Mouse (Mus musculus) adrenal gland, postnatal 4 days (tissue): ENCODE data around the gene Zdhhc18. TPM values are rescaled to one million over a fixed set of nuclear protein-coding genes. Genes with fewer than 3 reads are reported as not detected.

Experiments
- DNase-seq, 2 experiments: peaks; one replicate each; pipeline ENCODE4 v3.0.0; 2021 to 2022; ENCODE audit warnings: low spot score in 2 of 2, mixed read lengths in 2 of 2
- long read RNA-seq, 2 experiments: library from polyadenylated mRNA; stranded (forward); transcript quantifications; one replicate each; pipeline ENCODE4 v2.0.0; 2021
- total RNA-seq, 2 experiments: library from RNA; stranded (reverse); gene quantifications; 2 replicates each; pipeline ENCODE4 v1.2.3; 2021

Gene Zdhhc18
- total RNA-seq: 10 to 100 TPM; 20.8 to 23.9 TPM
- long read RNA-seq, experiment 1, full-length matches to known transcripts: 8 of 25 reads
- long read RNA-seq, experiment 1, partial matches to known transcripts: 3 of 25 reads
- long read RNA-seq, experiment 1, other reads (novel, unspliced or antisense): 14 of 25 reads
- long read RNA-seq, experiment 2, full-length matches to known transcripts: 12 of 28 reads
- long read RNA-seq, experiment 2, partial matches to known transcripts: 8 of 28 reads
- long read RNA-seq, experiment 2, other reads (novel, unspliced or antisense): 8 of 28 reads

DNA sequence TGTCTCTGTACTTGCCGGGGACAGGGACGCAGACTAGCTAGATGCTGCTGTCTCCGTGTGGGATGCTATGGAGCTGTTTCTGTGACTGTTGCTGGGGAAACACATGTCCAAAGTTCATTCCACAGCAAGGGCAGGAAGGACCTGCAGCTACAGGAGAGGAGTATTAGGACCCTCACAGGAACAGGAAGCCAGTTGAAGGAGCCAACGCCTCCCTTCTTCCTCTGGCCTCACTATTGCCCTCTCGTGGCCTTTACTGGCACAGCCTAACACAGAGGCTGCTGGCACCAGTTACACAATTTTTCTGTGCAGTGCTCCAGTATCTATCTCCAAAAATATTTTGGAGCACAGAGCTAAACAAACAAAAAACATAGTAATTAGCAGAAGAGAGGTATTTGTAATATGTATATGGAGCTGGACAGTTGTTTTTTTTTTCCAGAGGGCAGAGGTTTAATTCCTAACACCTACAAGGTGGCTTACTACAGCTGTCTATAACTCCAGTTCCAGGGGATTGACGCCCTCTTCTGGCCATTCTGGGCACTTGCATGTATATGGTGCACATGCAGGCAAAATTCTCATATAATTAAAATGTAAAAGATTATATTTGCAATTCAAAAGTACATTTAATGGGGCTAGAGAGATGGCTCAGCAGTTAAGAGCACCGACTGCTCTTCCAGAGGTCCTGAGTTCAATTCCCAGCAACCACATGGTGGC, at the start of gene Zdhhc18:
TSS of gene Zdhhc18 (minus strand) at position 166 of the 711 bp plus-strand sequence.
- peak in 1 of 2 experiments; percentile 63 for DNase-seq

- DNase-seq: no peak
These were observed 45.4 kb upstream of the Zdhhc18 start for GRCm38 (mm10) chr4:133695363-133695762.

DNA sequence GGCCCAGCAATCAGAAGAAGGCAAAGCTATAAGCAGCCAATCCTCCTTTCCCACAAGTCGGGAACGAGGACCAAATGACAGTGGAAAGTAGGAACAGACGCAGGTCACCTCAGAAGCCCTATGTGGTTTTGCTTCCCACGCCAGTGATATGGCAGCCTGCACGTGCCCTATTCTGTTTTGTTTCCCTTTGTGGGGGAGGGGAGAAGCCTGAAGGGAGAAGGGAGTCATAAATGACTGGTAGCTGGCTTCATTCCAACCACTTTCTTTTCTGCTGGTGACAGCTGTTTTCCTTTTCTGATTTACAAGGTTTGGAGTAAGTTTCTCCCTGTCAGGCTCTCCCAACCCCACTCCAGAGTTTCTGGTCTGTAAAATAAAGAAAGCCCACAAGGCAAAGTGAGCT, 40.3 kb upstream of the Zdhhc18 start:
- DNase-seq: no peak

DNA sequence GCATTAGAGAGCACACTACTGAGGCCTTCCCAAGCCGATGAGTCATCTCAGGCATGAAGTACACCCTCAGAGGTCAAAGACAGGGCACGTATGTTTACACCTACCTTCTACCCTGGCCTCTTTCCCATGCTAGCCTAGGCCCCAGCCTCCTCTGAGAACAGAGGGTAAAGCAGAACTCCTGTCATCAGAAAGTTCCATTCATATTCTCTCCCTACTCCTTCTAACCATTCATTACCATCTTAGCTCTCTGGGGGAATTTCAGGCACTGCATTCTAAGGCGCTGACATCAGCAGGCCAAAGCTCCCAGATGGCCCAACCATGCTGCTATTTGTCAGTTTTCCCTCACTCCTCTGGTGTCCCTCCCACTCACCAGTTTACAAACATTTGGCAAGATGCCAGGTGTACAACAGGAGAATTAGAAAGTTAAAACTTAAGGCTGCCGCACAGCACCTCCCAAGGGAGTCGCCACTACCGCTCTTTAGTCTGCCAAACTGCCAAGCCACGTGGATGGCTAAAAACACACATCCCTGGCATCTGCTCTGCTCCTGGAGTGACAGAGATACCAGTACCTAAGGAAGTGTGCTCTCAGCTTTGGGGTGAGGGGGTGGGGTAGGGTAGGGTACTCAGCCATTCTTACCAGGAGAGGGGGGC, 38.6 kb upstream of the Zdhhc18 start:
- DNase-seq: no peak

DNA sequence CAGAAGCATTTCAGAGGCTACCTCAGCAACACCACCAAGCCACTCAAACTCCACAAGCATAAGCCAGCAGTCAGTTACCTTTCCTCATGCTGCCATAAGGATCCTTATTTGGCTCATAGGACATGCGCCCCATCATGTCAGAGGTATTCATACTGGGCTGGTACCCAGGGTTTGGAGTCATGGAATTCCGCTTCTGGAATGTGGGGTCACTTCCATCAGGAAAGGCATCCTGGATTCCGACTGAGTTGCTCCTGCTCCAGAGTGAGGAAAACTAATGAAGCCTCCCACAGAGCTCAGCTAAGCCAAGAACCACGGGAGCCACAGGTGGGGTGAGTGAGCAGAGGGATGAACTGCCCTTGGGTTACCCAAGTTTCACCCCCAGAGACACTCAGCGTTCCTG, 37.2 kb upstream of the Zdhhc18 start:
- DNase-seq: no peak

GRCm38 (mm10) chr4:133686512-133686911, 36.6 kb upstream of the Zdhhc18 start:
- DNase-seq: no peak

GRCm38 (mm10) chr4:133680206-133680786, 30.3 kb upstream of the Zdhhc18 start:
- DNase-seq: no peak

DNA sequence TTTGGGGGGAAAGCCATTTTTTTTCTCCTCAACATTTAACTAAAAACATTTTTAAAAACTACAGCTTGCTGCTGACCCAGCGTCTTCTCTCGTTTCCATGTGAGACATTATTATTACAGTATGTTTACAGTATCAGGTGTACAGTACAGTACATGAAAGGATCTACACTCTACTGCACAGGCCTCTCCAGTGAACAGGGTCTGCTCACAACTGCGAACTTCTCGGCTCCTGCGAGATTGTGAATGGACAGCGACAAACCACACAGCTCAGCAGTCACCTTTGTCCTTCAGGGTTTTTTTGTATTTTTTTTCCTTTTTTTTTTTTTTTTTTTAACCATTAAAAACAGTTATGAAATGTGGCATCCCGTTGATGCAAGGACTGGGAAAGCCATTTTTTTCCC, 29.7 kb upstream of the Zdhhc18 start:
- no peak for DNase-seq

GRCm38 (mm10) chr4:133677266-133677665, 27.3 kb upstream of the Zdhhc18 start:
- DNase-seq: no peak

GRCm38 (mm10) chr4:133676189-133676588, 26.2 kb upstream of the Zdhhc18 start:
- no peak for DNase-seq

DNA sequence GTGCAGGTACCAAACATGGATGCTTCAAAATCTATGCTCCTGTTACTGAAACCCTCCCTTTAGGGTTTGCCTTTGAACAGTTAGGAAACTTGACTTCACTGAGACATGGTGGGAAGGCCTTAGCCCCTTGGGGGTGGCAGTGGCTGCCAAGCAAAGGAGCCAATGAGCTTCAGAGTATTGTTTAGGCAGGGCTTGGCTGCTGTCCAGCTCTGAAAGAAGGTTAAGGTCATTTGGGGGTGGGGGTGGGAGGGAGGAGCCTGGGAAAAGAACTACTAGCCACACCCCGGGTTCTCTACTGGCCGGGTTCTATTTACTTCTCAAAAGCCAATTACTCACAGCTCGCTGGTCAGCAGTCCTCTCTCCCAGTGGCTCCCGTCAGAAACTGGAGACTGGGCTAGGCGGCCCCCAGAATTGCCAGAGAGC, 25.7 kb upstream of the Zdhhc18 start:
- peak; percentile 49 to 71 for DNase-seq

DNA sequence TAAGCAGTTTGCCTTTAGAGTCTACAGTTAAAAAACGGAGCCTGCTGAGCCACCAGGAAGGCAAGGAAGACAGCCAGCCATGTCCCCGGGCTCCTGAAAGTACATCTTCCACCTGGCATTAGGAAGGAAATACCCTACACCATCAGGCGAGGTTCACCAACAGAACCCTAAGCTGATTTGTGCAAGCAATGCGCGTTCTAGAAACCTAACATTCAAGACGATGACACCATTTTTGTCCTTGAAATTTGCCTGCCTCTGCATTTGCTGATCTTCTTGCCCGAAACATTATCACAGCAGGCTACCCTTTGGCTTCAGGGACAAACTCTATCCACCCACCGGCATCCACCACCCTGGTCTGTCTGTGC, 24.4 kb upstream of the Zdhhc18 start:
- DNase-seq: no peak

DNA sequence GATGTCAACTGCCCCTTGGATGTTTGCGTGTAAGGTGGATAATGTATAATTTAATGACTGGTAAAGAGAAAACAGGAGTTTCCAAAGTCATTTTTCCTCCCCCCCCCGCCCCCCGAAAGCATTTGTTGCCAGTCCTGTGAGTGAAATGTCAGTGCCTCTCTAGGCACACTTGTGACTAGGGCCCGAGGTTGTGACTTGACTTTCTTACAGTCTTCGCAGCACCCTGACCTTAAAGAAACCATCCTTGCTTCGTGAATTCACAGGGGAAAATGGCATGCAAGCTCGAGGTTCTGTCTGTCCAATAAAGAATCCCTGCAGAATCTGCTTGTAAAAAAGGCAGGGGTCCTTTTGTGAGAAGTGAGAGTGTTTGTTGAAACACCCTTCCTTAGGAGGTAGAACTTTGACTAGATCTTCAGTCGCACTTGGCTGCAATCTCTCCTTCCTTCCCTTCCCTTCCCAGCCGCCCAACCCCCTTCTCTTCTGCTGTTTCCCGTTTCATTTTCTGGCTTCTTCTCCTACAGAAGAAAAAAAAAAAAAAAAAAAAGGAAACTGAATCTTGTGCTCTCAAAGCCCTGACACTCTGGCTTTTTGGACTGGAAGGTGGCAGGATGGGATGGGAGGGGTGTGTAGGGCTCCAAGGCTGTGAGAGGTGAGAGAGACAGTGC, 23.8 kb upstream of the Zdhhc18 start:
- DNase-seq: no peak

- no peak for DNase-seq
These were observed 23.1 kb upstream of the Zdhhc18 start for GRCm38 (mm10) chr4:133672845-133673647.

DNA sequence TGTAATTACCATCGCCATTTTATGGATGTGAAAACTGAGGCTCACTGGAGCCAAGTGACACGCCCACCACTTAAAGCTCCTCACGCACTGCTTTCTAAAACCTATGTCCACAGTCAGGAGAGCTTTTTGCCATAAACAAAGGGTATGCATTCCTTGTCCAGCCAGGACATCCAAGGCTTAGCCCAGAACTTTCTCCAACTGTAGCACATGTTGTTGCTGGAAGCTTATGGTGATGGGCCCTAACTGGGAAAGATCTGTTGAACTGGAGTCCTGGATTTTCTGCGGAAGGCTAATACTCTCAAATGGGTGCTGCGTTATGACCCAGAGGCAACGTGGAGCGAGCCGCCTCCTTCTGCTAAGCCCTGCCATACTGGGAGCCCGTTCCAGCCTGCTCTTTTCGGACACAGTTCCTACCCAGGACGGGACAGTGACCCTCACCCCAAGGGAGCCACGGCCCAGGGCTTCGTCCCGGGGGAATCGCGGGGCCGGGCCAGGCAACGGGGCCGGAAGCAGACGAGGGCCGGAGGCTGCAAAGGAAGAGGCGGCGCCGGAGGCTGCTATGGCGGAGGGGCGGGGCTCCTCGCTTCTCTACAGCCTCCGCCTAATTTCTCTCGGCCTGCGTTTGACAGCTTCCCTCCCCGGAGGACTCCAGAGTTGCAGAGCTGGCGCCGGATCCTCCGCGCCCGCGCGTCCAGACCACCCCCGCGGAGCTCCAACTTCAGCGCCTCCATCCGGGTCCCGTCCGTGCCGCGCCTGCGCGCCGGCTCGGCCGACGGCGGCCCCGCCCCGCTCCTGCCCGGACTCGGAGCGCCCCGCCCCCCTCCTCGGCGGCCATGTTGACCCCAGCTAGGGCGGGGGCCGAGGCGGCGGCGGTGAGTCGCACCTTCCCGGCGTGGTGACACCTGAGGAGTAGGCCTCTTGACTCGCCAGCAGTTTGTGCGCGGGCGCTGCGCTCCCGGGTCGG, 22.2 kb upstream of the Zdhhc18 start, which contains the start of gene Pigv:
TSS of gene Pigv (minus strand) at position 767 of the 964 bp plus-strand sequence.
- peak; percentile 89 to 94 for DNase-seq

DNA sequence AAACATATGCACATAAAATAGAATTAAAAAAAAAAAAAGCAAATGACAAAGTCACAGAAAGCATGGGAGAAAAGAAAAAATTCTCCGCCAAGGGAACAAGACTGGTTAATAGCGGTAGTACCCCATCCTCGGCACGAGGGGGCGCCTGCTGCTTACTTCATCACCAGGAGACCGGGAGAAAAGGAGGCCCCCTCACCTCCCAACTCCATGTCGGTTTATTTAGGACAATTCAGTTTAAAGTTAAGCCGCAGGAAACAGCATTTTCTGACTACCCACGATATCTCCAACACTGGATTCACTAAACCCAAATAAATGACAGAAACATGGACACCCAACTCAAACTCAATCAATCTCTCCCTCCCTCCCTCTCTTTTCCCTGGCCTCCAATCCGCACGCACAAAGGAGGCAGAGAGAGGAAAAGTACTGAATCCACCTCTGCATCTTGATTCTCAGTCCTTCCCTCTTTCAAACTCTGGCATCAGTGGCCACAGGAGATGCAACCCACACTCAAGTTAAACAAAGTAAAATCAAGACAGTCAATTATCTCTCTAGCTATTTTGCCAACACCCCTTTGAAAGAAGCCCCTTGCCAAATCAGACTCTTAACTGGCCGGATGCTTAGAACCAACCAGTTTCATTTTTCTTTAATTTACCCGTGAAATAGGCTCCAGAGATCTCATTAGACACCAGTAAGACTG, 21.4 kb upstream of the Zdhhc18 start:
- DNase-seq: peak; percentile 63 to 76

DNA sequence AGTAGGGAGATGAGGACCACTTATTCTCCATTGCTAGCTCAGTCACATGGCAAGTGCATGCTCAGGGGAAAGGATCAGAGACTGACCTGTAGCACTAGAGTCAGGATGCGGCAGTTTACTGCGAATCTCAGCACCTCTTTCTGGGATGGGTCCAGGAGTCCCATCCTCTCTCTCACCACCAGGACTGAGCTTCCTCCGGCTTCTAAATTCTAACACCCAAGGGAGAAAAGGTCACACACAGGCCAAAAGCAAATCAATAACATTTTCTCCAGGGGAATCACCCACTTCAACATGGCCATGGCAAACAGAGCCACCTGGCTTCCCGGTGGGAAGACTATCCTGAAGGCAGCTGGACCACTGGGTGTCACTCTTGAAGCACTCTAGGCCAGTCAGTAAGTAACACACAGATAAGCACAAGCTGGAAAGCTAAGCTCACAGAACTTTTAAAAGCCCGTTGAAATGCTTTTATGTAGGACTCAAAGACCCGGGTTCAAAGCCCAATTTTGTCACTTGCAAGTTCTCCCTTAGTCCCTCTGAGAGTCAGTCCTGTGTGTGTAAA, 19.8 kb upstream of the Zdhhc18 start:
- DNase-seq: no peak

DNA sequence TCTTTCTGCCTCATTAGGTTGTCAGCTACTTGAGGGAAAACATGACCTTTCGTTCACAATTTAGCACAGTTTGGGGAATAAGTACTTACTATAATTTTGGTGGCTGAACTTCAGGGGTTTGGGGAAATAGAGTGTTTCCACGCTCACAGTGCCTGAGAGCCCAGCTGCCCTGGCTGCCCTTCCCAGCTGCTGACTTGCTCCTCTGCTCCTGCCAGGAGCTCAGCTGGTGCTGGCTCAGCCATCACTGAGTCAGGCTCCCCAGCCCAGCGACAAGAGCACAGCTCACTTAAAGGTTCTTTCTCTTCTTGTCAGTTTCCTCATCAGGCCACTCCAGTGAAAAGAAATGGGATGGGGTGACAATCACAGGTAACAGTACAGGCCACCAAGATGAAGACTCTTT, 18.6 kb upstream of the Zdhhc18 start:
- no peak for DNase-seq
